Mouse (Mus musculus): ENCODE measurements around the gene Gm10134.
A peak's percentile ranks its signal among the peaks of the same experiment; 100 is the strongest.
"Not testable (repeated sequence)": the region's sequence is repeated elsewhere in the genome, so short reads cannot be mapped to it uniquely, and the experiment has no call there.

Gm10134 gene

GRCm38 (mm10) chr2:28504676-28505075 lies 1.2 kb upstream of the Gm10134 start:
- DNase-seq (ENCODE audit: low spot score in 2 of 2) = no peak

DNA sequence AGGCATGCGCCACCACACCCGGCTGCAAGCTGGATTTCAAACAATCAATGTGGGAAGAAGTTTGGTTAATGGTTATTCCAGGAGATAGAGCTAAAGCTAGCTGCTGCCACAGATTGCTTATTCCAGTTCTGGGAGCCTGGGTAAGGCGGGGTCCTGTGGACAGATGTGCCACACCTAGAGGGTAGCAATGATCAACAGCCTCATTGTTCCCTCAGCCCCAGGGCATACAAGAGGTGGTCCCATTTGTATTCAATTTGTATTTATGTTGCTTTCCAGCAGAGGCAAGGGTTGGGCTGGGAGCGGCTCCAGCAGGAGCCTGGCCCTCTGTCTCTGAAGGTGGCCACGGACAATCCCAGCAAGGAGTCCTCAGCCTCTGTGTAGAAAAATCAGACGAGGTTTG lies 396 bp downstream of the Gm10134 start:
- no peak for DNase-seq (ENCODE audit: low spot score in 2 of 2)

- not testable (repeated sequence) for DNase-seq (ENCODE audit: low spot score in 2 of 2)
Observed at GRCm38 (mm10) chr2:28511600-28511999, 5.7 kb downstream of the Gm10134 start.

DNA sequence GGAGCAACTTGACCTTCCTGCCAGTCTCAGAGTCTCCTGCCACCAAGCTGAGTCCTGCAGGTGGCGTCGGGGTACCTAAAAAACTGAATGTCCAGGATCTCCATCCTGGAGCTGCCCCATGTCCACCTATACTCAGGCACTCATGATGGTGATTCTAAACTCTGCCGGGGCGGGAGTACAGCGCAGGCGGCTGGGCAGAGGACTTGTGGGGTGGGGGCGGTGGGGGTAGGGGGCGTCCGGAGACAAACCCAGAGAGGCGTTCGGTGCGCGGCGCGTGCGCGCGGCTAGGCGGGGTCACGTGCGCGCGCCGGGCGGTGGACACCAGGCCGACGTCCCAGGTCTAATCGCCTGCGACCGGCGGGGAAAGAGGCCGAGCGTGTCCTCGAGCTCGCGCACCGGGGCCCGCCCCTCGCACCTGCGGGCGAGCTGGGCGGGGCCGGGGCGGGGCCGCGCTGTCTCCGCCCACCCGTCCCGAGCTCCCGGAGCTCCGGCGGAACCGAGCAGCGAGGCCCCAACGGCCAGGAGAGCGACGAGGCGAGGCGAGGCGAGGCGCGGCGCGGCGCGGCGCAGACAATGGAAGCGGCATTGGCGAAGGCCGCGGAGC lies 7.0 kb downstream of the Gm10134 start, which contains the start of gene Ralgds:
Ralgds (plus strand) TSS at position 328 of the 604 bp plus-strand sequence.
- no peak for DNase-seq (ENCODE audit: low spot score in 2 of 2)

DNA sequence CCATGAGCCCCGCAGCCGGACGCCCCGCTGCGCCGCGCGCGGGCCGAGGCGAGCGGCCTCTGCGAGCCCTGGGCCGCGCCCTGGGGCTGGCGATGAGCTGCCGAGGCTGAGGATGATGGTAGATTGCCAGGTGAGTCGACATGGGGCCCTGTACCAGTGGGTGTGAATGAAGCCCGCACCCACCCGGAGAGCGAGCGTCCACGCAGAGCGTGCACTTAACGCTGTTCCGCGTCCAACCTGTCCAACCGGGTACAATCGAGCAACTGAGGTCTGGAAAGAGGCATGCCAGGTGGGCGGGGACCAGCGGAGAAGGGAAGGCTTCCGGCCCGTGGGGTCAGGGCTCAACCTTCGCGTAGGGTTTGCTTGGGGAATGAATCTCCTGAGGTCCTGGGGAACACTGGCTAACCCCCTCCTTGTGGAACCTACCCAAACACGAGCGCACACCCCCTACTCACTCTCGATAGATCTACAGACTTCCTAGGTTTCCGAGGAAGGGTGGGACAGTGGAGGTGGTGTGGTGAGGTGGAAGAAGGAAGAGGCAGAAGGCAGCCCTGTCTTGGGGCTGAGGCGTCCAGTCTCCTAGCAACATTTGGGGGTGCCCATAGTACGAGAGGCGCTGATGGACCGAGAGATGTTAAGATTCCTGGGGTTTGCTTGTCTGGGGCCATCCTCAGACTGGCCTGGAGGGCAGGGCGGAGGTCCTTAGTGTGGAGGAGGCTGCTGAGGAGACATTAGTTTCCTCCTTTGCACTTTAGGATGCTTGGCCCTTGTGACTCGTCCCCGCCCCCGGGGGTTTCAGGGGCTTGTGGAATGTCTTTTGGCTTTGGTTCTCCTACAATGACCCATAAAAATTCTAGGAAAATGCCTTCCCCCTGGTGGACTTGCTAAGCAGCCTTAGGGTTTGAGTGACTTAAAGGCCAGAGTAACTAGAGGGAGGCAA lies 7.8 kb downstream of the Gm10134 start:
- DNase-seq (ENCODE audit: low spot score in 2 of 2) = no peak

GRCm38 (mm10) chr2:28514489-28514888 lies 8.6 kb downstream of the Gm10134 start:
- DNase-seq (ENCODE audit: low spot score in 2 of 2) = peak; percentile 86 to 87

DNA sequence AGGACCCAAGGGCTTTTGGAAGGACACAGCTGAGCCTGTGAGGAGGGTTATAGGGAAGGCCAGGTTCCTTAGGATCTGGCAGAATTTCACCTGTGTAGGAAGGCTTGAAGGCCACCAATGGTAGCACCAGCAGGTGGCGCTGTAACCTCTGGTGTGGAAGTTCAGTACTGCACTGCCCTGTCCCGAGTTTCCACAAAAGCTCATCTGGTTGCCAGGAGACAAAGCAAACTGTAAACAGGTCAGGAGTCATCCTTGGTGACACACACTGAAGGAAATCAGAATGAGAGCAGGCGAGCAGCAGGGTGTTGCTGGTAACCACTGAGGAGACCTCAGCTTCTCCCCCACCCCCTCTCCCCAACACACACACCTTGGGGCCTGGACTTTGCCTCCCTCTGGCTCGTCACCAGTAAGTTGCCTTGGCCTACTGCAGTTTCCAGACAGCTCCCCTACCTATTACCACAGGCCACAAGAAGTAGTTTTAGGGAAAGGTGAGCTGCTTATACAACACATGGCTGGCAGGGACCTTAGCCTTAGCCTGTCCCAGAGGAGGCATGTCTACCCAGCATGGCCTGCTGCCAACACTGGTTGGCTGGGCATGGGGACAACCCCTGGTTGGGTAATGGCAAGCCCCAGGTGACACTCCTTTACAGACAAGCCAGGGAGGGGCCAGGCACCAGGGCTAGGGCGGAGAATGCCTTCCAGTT lies 11.5 kb downstream of the Gm10134 start:
- peak in 1 of 2 experiments; percentile 61 for DNase-seq (ENCODE audit: low spot score in 2 of 2)

- no peak for DNase-seq (ENCODE audit: low spot score in 2 of 2)
Observed at GRCm38 (mm10) chr2:28518231-28518630, 12.3 kb downstream of the Gm10134 start.

DNA sequence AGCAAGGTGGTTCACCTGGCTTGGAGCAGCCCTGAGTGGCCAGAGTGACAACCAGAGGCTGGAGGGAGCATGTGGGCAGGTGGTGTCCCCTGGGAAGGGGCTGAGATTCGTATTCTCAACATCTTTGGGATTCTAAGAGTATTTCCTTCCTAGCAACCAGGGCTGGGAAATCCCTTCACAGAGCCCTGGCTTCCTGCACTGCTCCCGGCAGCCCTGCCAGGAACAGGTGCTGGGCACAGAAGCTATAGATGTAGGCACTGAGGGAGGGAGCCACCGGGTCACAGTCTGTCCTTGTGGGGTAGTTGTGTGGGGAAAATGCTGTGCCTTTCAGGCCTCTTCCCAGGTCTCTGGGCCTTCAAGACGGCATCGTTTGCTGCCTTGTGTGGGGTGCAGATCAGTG lies 14.7 kb downstream of the Gm10134 start:
- no peak for DNase-seq (ENCODE audit: low spot score in 2 of 2)

- DNase-seq (ENCODE audit: low spot score in 2 of 2) = no peak
Observed at GRCm38 (mm10) chr2:28521571-28522151, 15.8 kb downstream of the Gm10134 start.

DNA sequence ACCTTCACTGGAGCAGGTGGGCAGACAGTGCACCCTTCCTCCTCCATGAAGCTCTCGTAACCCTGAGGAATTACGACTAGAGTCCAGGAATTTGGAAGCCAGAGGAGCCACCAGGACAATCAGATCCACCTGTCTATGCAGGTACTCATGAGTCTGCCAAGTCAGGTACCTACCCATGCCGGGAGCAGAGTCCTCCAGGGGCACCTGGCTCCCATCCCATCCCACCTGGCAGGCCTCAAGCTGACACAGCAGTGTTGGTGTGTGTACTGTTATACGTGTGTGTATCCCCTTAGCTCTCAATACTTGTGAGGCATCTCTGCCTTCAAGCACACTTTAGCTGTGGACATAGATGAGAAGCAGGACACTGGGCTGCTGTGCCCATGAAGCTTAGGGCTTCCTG lies 16.3 kb downstream of the Gm10134 start:
- DNase-seq (ENCODE audit: low spot score in 2 of 2) = no peak

- DNase-seq (ENCODE audit: low spot score in 2 of 2) = peak; percentile 64 to 82
Observed at GRCm38 (mm10) chr2:28523643-28524117, 17.8 kb downstream of the Gm10134 start.

- DNase-seq (ENCODE audit: low spot score in 2 of 2) = no peak
Observed at GRCm38 (mm10) chr2:28524406-28524805, 18.5 kb downstream of the Gm10134 start.

- no peak for DNase-seq (ENCODE audit: low spot score in 2 of 2)
Observed at GRCm38 (mm10) chr2:28525219-28525942, 19.5 kb downstream of the Gm10134 start.

DNA sequence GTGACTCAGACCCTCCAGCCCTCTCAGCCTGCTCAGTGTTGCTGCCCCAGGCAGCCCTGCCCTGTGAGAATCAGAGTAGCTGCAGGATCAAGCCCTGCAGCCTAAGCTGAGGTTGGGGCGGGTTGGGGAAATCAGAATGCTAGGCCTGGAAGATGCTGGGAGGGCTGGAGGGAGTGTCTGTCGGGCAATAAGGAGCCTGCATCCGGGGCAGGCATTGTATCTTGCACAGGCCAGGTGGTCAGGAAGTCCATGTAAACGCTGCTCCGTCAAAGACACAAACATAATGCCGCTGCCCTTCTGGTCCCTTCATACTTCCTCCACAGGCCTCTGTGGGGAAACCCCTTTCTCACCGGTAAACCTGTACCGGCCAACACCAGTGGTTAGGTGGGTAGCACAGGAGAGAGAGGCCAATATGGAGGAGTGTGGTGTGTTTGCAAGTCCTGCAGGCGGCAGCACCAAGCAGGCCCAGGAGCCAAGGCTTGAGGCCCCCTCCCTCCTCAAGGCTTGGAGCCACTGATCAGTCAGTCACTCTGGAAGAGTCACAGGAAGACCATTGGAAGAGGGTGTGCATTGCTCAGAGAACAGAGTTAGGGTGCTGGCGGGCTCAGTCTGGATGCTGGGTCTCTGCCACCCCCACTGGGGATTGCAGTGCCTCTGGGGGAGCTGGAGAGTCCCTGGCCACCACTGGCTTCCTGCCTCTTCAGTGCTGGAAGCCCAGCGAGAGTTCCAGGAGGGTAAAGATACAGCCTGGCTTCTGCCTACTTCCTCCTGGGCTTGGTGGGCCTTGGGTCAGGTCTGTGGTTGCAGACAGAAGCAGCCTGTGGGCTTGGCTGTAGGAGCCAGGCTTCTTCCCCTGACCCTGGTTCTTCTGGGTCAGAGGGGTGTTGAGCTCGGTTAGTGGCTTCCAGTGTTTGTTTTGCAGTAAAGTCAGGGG lies 20.3 kb downstream of the Gm10134 start:
- DNase-seq (ENCODE audit: low spot score in 2 of 2) = no peak

DNA sequence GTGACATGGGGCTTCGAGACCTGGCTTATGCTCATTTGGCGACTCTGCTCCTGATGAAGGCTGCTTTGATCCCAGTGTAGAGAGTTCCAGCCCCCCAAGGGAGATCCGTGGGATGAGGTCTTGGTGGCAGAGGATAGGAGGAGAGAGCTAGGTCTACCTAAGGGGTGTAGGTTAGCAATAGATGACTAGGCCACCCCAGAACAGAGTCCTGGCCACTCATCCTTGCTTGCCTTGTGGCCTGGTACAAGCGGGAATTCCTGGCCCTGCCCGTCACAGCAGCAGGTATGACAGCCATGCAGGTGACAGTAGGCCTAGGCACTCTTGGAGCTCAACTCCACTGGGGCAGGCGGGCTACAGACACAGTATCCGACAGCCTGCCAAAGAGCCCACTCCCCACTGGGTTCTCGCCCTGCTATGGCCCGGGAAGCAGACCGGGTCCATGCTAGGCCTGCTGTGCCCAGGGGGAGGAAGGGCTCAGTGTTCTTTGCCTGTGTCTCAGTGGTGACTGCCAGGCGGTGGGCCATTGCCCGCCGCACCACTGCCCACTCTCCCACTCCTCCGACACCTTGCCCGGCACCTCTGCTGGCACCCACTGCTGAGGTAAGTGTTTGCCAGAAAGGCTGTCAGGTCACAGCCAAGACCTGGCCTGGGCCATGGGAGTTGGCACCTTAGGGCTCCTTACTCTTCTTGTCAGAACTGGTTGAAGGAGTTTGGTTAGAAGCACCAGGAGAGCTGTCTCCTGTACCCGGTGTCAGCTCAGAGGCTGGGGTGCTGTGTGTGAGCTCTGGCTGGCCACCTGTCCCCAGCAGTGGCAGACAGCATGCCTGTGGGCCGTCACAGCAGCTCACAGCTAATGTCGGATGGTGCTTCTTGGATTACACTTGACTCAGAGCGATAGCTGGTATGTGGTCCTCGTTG lies 21.8 kb downstream of the Gm10134 start:
- no peak for DNase-seq (ENCODE audit: low spot score in 2 of 2)

GRCm38 (mm10) chr2:28528354-28528730 lies 22.4 kb downstream of the Gm10134 start:
- DNase-seq (ENCODE audit: low spot score in 2 of 2) = no peak

DNA sequence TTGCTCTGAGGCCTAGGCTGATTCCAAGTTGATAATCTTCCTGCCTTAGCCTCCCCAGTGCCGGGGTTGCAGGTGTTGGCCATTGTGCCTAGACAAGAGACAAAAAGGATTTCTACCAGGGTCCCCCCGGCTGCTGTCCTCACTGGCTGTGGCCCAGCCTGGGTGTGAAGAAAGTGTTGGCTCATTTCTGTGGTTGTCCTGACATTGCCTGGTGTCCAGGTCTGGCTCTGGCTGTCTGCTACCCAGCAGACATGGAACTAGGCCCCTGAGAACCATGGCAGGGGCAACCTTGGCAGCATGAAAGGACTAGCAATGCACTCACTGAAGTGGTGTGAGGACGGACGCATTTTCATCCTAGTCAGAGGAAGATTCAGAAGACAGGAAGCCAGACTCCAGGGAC lies 24.0 kb downstream of the Gm10134 start:
- DNase-seq (ENCODE audit: low spot score in 2 of 2) = no peak

DNA sequence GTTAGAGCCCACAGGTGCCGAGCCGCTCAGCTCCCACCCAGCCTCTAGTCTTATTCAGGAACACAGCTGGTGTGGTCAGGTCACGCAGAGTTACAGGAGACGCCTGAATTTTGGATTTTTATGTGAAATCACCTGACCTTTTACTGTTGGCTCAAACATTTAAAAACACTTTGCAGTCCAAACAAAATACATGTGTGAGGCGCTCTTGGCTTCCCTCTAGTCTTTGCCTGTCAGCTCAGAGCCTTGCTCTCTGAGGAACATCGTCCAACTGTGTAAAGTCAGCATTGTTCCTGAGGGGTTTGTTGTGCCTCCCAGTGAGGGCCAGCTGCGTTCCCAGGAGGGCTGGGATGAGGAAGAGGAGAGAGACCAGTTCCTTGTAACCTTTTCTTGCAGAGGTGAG lies 24.4 kb downstream of the Gm10134 start:
- DNase-seq (ENCODE audit: low spot score in 2 of 2) = no peak
